Mouse (Mus musculus) midbrain, embryonic 16.5 days (tissue): Measurements from ENCODE around the gene Atp9a. TPM values are rescaled to one million over a fixed set of nuclear protein-coding genes. Genes with fewer than 3 reads are reported as not detected.

ENCODE experiments used
- ATAC-seq: fragments of 200-750 bp; cut with Nextera tagmentation; 2 replicates; pipeline ENCODE4 v1.8.0; 2017; ENCODE audit warnings: moderate TSS enrichment
- H3K27ac ChIP-seq: fragments of 300-500 bp; sonication (generic); 2 replicates; pipeline ENCODE4 v1.5.1; 2014; ENCODE audit warnings: mild to moderate bottlenecking, low read length, mixed read lengths
- H3K27me3 ChIP-seq: fragments of 300-500 bp; sonication (generic); 2 replicates; pipeline ENCODE4 v1.6.1; 2014; ENCODE audit warnings: low read depth, low read length, mixed read lengths; ENCODE audit not compliant: control insufficient read depth, insufficient read depth
- H3K36me3 ChIP-seq: fragments of 300-500 bp; sonication (generic); 2 replicates; pipeline ENCODE4 v1.6.1; 2014; ENCODE audit warnings: mild to moderate bottlenecking, low read length, moderate library complexity, mixed read lengths; ENCODE audit not compliant: control insufficient read depth, insufficient read depth
- H3K4me1 ChIP-seq: fragments of 300-500 bp; sonication (generic); 2 replicates; pipeline ENCODE4 v1.6.1; 2014; ENCODE audit warnings: mild to moderate bottlenecking, low read length, mixed read lengths; ENCODE audit not compliant: control insufficient read depth, insufficient read depth
- H3K4me2 ChIP-seq: fragments of 300-500 bp; sonication (generic); 2 replicates; pipeline ENCODE4 v1.6.1; 2014; ENCODE audit warnings: mild to moderate bottlenecking, low read length, mixed read lengths
- H3K4me3 ChIP-seq: fragments of 300-500 bp; sonication (generic); 2 replicates; pipeline ENCODE4 v1.5.1; 2014; ENCODE audit warnings: low read depth, mild to moderate bottlenecking, low read length, moderate library complexity, mixed read lengths
- H3K9ac ChIP-seq: fragments of 300-500 bp; sonication (generic); 2 replicates; pipeline ENCODE4 v1.6.1; 2014; ENCODE audit warnings: low read depth, low read length, mixed read lengths
- H3K9me3 ChIP-seq: fragments of 300-500 bp; sonication (generic); replicated peaks from 2 replicates; pipeline ENCODE4 v1.6.1; 2014; ENCODE audit warnings: mild to moderate bottlenecking, low read length, mixed read lengths; ENCODE audit not compliant: control insufficient read depth, poor library complexity, severe bottlenecking
- WGBS: fragments of 180-500 bp; shearing (Covaris S2); extraction: QIAGEN DNeasy Blood & Tissue Kit; methylation state at CpG from one replicate; pipeline ENCODE4 v1.1.7; 2014; 5-methylcytosine and 5-hydroxymethylcytosine counted together
- polyA plus RNA-seq: library from polyadenylated mRNA; unstranded; fragments of >200 nt; fragmentation: Nextera tagmentation; extraction: Ambion mirVana; gene quantifications from 2 replicates; pipeline ENCODE4 v1.2.1, GENCODE M21; 2015

The Atp9a gene
- 88.4 and 97.1 TPM in 2 replicates for polyA plus RNA-seq

GRCm38 (mm10) chr2:168742059-168742627 is at the start of gene Atp9a:
Gene Atp9a, minus strand, starts transcription at chr2:168742409.
- Histone ChIP-seq H3K27ac (peak within 1 kb of the TSS; percentile 99), H3K4me2 (peak within 1 kb of the TSS; percentile 63), H3K4me1 (peaks cover 5% of the 10 kb centered on the region; the same call in 1 of the 2 replicates), H3K9me3 (no peaks in the 10 kb centered on the region), H3K9ac (peak within 1 kb of the TSS; percentile 93), H3K27me3 (no peaks in the 10 kb centered on the region), H3K4me3 (peak within 1 kb of the TSS; percentile 95), H3K36me3 (no peaks in the 10 kb centered on the region)
- ATAC-seq, result peak; percentile 82
- 7% methylated on average over 23 of the region's 33 CpGs for WGBS

DNA sequence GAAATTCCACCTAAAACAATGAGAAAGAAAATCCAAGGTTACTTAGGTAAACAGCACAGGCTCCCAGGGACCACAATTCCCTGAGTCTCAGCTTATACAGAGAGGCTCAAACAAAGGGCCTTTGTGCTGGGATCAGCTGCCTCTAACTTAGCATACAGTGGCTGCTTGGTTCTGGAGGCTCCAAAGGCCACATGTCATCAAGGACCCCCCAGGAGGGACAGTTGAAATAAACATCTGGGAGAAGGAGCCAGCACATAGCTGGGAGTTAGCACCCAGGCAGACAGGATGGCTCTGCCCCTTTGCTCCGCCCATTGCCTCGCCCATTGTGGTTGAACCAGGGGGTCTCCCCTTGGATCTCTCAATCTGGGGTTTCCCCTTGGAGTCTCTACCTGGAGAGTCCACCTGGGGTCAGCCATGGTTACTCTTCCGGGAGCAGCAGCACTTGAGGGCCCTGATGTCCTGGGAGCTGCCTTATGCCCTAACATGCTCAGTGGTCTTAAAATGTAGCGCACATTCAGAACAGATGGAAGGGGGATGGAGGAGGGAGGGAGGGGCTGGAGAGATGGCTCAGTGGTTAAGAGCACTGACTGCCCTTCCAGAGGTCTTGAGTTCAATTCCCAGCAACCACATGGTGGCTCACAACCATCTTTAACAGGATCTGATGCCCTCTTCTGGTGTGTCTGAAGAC is 49.0 kb upstream of the Atp9a start:
- Histone ChIP-seq H3K4me3 (no peak overlapping the region), H3K36me3 (no peaks in the 10 kb centered on the region), H3K4me1 (no peaks in the 10 kb centered on the region), H3K9me3 (no peaks in the 10 kb centered on the region), H3K4me2 (no peak overlapping the region), H3K27me3 (no peaks in the 10 kb centered on the region), H3K9ac (no peak overlapping the region), H3K27ac (no peak overlapping the region)
- WGBS, result 51% methylated on average over 4 of the region's 4 CpGs
- ATAC-seq, result no peak

DNA sequence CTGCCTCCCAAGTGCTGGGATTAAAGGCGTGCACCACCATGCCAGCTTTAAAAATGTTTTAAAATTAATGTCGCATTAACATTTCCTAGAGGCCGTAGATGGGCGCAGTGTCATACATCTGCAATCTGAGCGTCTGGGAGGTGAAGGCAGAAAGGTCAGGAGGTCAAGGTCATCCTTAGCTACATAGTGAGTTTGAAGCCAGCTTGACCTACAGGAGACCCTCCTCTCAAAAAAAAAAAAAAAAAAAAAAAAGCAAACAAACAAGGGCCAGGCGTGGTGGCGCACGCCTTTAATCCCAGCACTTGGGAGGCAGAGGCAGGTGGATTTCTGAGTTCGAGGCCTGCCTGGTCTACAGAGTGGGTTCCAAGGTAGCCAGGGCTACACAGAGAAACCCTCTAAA is 44.0 kb upstream of the Atp9a start:
- no peak for ATAC-seq
- no peaks in the 10 kb centered on the region for H3K9me3 ChIP-seq
- WGBS, result 96% methylated on average over 9 of the region's 9 CpGs
- no peaks in the 10 kb centered on the region for H3K36me3 ChIP-seq
- no peak overlapping the region for H3K9ac ChIP-seq
- no peak overlapping the region for H3K4me3 ChIP-seq
- no peak overlapping the region for H3K4me2 ChIP-seq
- H3K4me1 ChIP-seq, result no peaks in the 10 kb centered on the region
- H3K27me3 ChIP-seq, result no peaks in the 10 kb centered on the region
- H3K27ac ChIP-seq, result no peak overlapping the region

DNA sequence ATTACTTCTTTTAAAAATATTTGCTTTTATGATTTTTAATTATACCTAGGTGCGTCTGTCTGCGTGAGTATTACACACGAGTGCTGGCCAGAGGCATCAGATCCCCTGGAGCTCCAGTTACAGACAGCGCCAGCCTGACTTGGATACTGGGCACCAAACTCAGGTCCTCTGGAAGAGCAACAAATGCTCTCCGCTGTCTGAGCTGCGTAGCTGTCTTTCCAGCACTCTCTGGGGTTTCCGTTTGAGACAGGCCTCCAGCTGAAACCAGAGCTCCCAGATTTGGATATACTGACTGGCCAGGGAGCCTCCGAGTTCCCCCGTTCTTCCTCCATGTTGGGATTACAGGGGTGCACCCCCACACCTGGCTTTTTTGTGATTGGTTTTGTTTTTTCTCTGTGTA is 38.4 kb upstream of the Atp9a start:
- ATAC-seq, result no peak
- Histone ChIP-seq H3K4me1 (peaks cover 8% of the 10 kb centered on the region), H3K9me3 (no peaks in the 10 kb centered on the region), H3K9ac (no peak overlapping the region), H3K36me3 (no peaks in the 10 kb centered on the region), H3K27ac (no peak overlapping the region), H3K4me2 (no peak overlapping the region), H3K4me3 (no peak overlapping the region), H3K27me3 (no peaks in the 10 kb centered on the region)
- WGBS, result 38% methylated on average over 9 of the region's 9 CpGs

- no peak overlapping the region for H3K27ac ChIP-seq
- H3K4me3 ChIP-seq, result no peak overlapping the region
- 8% methylated on average over 9 of the region's 9 CpGs for WGBS
- no peak for ATAC-seq
- peaks cover 8% of the 10 kb centered on the region for H3K4me1 ChIP-seq
- no peaks in the 10 kb centered on the region for H3K9me3 ChIP-seq
- H3K4me2 ChIP-seq, result no peak overlapping the region
- no peak overlapping the region for H3K9ac ChIP-seq
- no peaks in the 10 kb centered on the region for H3K36me3 ChIP-seq
- H3K27me3 ChIP-seq, result no peaks in the 10 kb centered on the region
Measured at GRCm38 (mm10) chr2:168780024-168780423, 37.8 kb upstream of the Atp9a start.

GRCm38 (mm10) chr2:168777481-168777880 is 35.3 kb upstream of the Atp9a start:
- Histone ChIP-seq H3K27me3 (no peaks in the 10 kb centered on the region), H3K4me1 (peaks cover 8% of the 10 kb centered on the region), H3K4me3 (no peak overlapping the region), H3K4me2 (no peak overlapping the region), H3K9me3 (no peaks in the 10 kb centered on the region), H3K9ac (no peak overlapping the region), H3K36me3 (no peaks in the 10 kb centered on the region), H3K27ac (no peak overlapping the region)
- ATAC-seq, result no peak

DNA sequence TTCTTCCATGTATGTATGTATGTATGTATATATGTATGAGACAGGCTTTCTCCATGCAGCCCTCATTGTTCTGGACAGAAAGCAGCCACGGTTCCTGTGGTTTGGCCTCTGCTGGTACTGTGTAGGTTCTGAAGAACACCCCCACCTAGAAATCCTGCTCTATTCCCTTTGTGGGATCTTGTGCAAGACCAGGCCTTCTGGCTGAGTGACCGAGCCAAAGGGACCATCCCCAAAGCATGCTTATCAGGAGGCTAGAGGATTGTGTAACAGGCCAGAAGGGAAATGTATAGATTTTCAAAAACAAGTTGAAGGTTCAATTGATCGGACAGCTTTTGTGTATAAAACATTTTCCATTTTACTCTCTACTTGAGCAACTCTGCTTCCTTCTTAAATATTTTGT is 34.0 kb upstream of the Atp9a start:
- no peak overlapping the region for H3K9ac ChIP-seq
- H3K9me3 ChIP-seq, result no peaks in the 10 kb centered on the region
- WGBS, result 85% methylated on average over 3 of the region's 3 CpGs
- no peak overlapping the region for H3K27ac ChIP-seq
- H3K36me3 ChIP-seq, result no peaks in the 10 kb centered on the region
- no peak for ATAC-seq
- H3K4me2 ChIP-seq, result no peak overlapping the region
- H3K27me3 ChIP-seq, result no peaks in the 10 kb centered on the region
- no peak overlapping the region for H3K4me3 ChIP-seq
- peaks cover 8% of the 10 kb centered on the region for H3K4me1 ChIP-seq

- no peak overlapping the region for H3K4me3 ChIP-seq
- H3K27ac ChIP-seq, result no peak overlapping the region
- H3K4me1 ChIP-seq, result peaks cover 23% of the 10 kb centered on the region
- H3K9me3 ChIP-seq, result no peaks in the 10 kb centered on the region
- no peaks in the 10 kb centered on the region for H3K36me3 ChIP-seq
- ATAC-seq, result no peak
- H3K27me3 ChIP-seq, result peaks cover 13% of the 10 kb centered on the region
- WGBS, result 37% methylated on average over 8 of the region's 8 CpGs
- H3K4me2 ChIP-seq, result no peak overlapping the region
- no peak overlapping the region for H3K9ac ChIP-seq
Measured at GRCm38 (mm10) chr2:168769259-168769658, 27.1 kb upstream of the Atp9a start.

- H3K27ac ChIP-seq, result no peak within 1 kb of the TSS
- WGBS, result 10% methylated on average over 10 of the region's 10 CpGs
- peaks cover 13% of the 10 kb centered on the region for H3K27me3 ChIP-seq
- no peaks in the 10 kb centered on the region for H3K36me3 ChIP-seq
- H3K9me3 ChIP-seq, result no peaks in the 10 kb centered on the region
- peak within 1 kb of the TSS; percentile 44 for H3K4me3 ChIP-seq
- H3K9ac ChIP-seq, result peak within 1 kb of the TSS; percentile 53
- no peak for ATAC-seq
- H3K4me2 ChIP-seq, result peak within 1 kb of the TSS; percentile 82
- peaks cover 29% of the 10 kb centered on the region for H3K4me1 ChIP-seq
Measured at GRCm38 (mm10) chr2:168767582-168767981, 25.4 kb upstream of the Atp9a start, which contains the start of gene Sall4. Gene Sall4, minus strand, starts transcription at chr2:168767943.
